Mouse (Mus musculus) midbrain, embryonic 14.5 days (tissue): ENCODE results near the gene Slc16a12. TPM values are rescaled to one million over a fixed set of nuclear protein-coding genes. Genes with fewer than 3 reads are reported as not detected.

ENCODE experiments used
- ATAC-seq: fragments of 200-750 bp; cut with Nextera tagmentation; 2 replicates; pipeline ENCODE4 v1.8.0; 2017; ENCODE audit warnings: moderate number of reproducible peaks, moderate library complexity; ENCODE audit not compliant: low FRiP score, low TSS enrichment
- DNase-seq: peaks from one replicate; pipeline ENCODE4 v3.0.0-alpha.2; 2015
- H3K27ac ChIP-seq: fragments of 300-500 bp; sonication (generic); replicated peaks from 2 replicates; pipeline ENCODE4 v1.5.1; 2014; ENCODE audit warnings: mild to moderate bottlenecking, low read depth, low read length, moderate library complexity
- H3K27me3 ChIP-seq: fragments of 300-500 bp; sonication (generic); 2 replicates; pipeline ENCODE4 v1.6.1; 2014; ENCODE audit warnings: low read length, control low read depth, mixed read lengths; ENCODE audit not compliant: control insufficient read depth, insufficient read depth
- H3K36me3 ChIP-seq: fragments of 300-500 bp; sonication (generic); 2 replicates; pipeline ENCODE4 v1.6.1; 2014; ENCODE audit warnings: low read length, control low read depth; ENCODE audit not compliant: control insufficient read depth, insufficient read depth
- H3K4me1 ChIP-seq: fragments of 300-500 bp; sonication (generic); 2 replicates; pipeline ENCODE4 v1.6.1; 2014; ENCODE audit warnings: mild to moderate bottlenecking, antibody characterized with exemption, low read length, control low read depth; ENCODE audit not compliant: control insufficient read depth, insufficient read depth
- H3K4me2 ChIP-seq: fragments of 300-500 bp; sonication (generic); 2 replicates; pipeline ENCODE4 v1.6.1; 2014; ENCODE audit warnings: mild to moderate bottlenecking, low read length, moderate library complexity
- H3K4me3 ChIP-seq: fragments of 300-500 bp; sonication (generic); replicated peaks from 2 replicates; pipeline ENCODE4 v1.5.1; 2014; ENCODE audit warnings: low read depth, low read length
- H3K9ac ChIP-seq: fragments of 300-500 bp; sonication (generic); replicated peaks from 2 replicates; pipeline ENCODE4 v1.6.1; 2014; ENCODE audit warnings: mild to moderate bottlenecking, low read length, moderate library complexity
- H3K9me3 ChIP-seq: fragments of 300-500 bp; sonication (generic); 2 replicates; pipeline ENCODE4 v1.6.1; 2016; ENCODE audit warnings: low read length, control low read depth, mixed read lengths; ENCODE audit not compliant: control insufficient read depth
- WGBS: fragments of 180-500 bp; shearing (Covaris S2); extraction: QIAGEN DNeasy Blood & Tissue Kit; methylation state at CpG from one replicate; pipeline ENCODE4 v1.1.7; 2014; 5-methylcytosine and 5-hydroxymethylcytosine counted together
- polyA plus RNA-seq: library from polyadenylated mRNA; unstranded; fragments of >200 nt; fragmentation: Nextera tagmentation; extraction: Ambion mirVana; gene quantifications from 2 replicates; pipeline ENCODE4 v1.2.1, GENCODE M21; 2014

Slc16a12 gene
- polyA plus RNA-seq, 1 experiment from 2014 or later, result 4.1 TPM

- Histone ChIP-seq H3K36me3 (no peaks in the 10 kb centered on the region), H3K4me2 (no peak overlapping the region), H3K27ac (no peak overlapping the region), H3K27me3 (no peaks in the 10 kb centered on the region), H3K9me3 (no peaks in the 10 kb centered on the region), H3K4me3 (no peak overlapping the region), H3K9ac (no peak overlapping the region), H3K4me1 (no peaks in the 10 kb centered on the region)
- 72% methylated on average over 1 of the region's 1 CpGs for WGBS
- ATAC-seq (no peak), DNase-seq (peak; percentile 77)
These were observed 62.2 kb downstream of the Slc16a12 start for GRCm38 (mm10) chr19:34684857-34685256.

GRCm38 (mm10) chr19:34678428-34678827 is 68.7 kb downstream of the Slc16a12 start:
- H3K4me2 ChIP-seq, result no peak overlapping the region
- no peak overlapping the region for H3K4me3 ChIP-seq
- H3K9ac ChIP-seq, result no peak overlapping the region
- no peaks in the 10 kb centered on the region for H3K27me3 ChIP-seq
- no peak overlapping the region for H3K27ac ChIP-seq
- 91% methylated on average over 4 of the region's 4 CpGs for WGBS
- ATAC-seq, result no peak
- H3K4me1 ChIP-seq, result no peaks in the 10 kb centered on the region
- no peaks in the 10 kb centered on the region for H3K9me3 ChIP-seq
- DNase-seq, result no peak
- no peaks in the 10 kb centered on the region for H3K36me3 ChIP-seq

GRCm38 (mm10) chr19:34673476-34673875 is 73.6 kb downstream of the Slc16a12 start:
- no peak overlapping the region for H3K4me2 ChIP-seq
- no peak for DNase-seq
- no peak overlapping the region for H3K4me3 ChIP-seq
- ATAC-seq, result no peak
- H3K27me3 ChIP-seq, result no peaks in the 10 kb centered on the region
- no peaks in the 10 kb centered on the region for H3K4me1 ChIP-seq
- 62% methylated on average over 7 of the region's 7 CpGs for WGBS
- no peak overlapping the region for H3K9ac ChIP-seq
- no peaks in the 10 kb centered on the region for H3K9me3 ChIP-seq
- no peak overlapping the region for H3K27ac ChIP-seq
- no peaks in the 10 kb centered on the region for H3K36me3 ChIP-seq

- ATAC-seq (no peak), DNase-seq (peak; percentile 94)
- Histone ChIP-seq H3K27ac (no peak overlapping the region), H3K36me3 (no peaks in the 10 kb centered on the region), H3K9ac (no peak overlapping the region), H3K4me1 (no peaks in the 10 kb centered on the region), H3K27me3 (no peaks in the 10 kb centered on the region), H3K4me2 (no peak overlapping the region), H3K4me3 (no peak overlapping the region), H3K9me3 (no peaks in the 10 kb centered on the region)
- WGBS, result 0% methylated on average over 5 of the region's 5 CpGs
These were observed 81.0 kb downstream of the Slc16a12 start for GRCm38 (mm10) chr19:34666127-34666526.

- Histone ChIP-seq H3K36me3 (no peaks in the 10 kb centered on the region), H3K9me3 (no peaks in the 10 kb centered on the region), H3K9ac (no peak overlapping the region), H3K27ac (no peak overlapping the region), H3K4me3 (no peak overlapping the region), H3K27me3 (no peaks in the 10 kb centered on the region), H3K4me2 (peak overlapping the region; percentile 52), H3K4me1 (no peaks in the 10 kb centered on the region)
- 56% methylated on average over 5 of the region's 5 CpGs for WGBS
- no peak for ATAC-seq
- DNase-seq, result peak; percentile 4
These were observed 84.3 kb downstream of the Slc16a12 start for GRCm38 (mm10) chr19:34662740-34663139.

GRCm38 (mm10) chr19:34662067-34662507 is 85.0 kb downstream of the Slc16a12 start:
- Histone ChIP-seq H3K9me3 (no peaks in the 10 kb centered on the region), H3K9ac (0 out of 2 replicates have a peak overlapping the region, but pooled peaks have one; percentile 14), H3K36me3 (no peaks in the 10 kb centered on the region), H3K4me1 (no peaks in the 10 kb centered on the region), H3K27me3 (no peaks in the 10 kb centered on the region), H3K27ac (no peak overlapping the region), H3K4me3 (peak overlapping the region; percentile 33), H3K4me2 (peak overlapping the region; percentile 52)
- WGBS, result 22% methylated on average over 13 of the region's 13 CpGs
- ATAC-seq (peak; percentile 91), DNase-seq (peak; percentile 88)

GRCm38 (mm10) chr19:34656511-34657298 is 90.4 kb downstream of the Slc16a12 start:
- H3K36me3 ChIP-seq, result no peaks in the 10 kb centered on the region
- no peaks in the 10 kb centered on the region for H3K9me3 ChIP-seq
- no peak overlapping the region for H3K4me3 ChIP-seq
- ATAC-seq (no peak), DNase-seq (no peak)
- H3K27me3 ChIP-seq, result no peaks in the 10 kb centered on the region
- no peaks in the 10 kb centered on the region for H3K4me1 ChIP-seq
- no peak overlapping the region for H3K4me2 ChIP-seq
- no peak overlapping the region for H3K27ac ChIP-seq
- 28% methylated on average over 2 of the region's 2 CpGs for WGBS
- H3K9ac ChIP-seq, result no peak overlapping the region

- Histone ChIP-seq H3K27me3 (no peaks in the 10 kb centered on the region), H3K36me3 (no peaks in the 10 kb centered on the region), H3K4me2 (no peak overlapping the region), H3K27ac (no peak overlapping the region), H3K4me3 (no peak overlapping the region), H3K9ac (no peak overlapping the region), H3K9me3 (no peaks in the 10 kb centered on the region), H3K4me1 (no peaks in the 10 kb centered on the region)
- no peak for DNase-seq
- WGBS, result 90% methylated on average over 10 of the region's 10 CpGs
- no peak for ATAC-seq
These were observed 91.8 kb downstream of the Slc16a12 start for GRCm38 (mm10) chr19:34655227-34655805.

- no peak overlapping the region for H3K27ac ChIP-seq
- no peak for ATAC-seq
- no peak for DNase-seq
- H3K4me2 ChIP-seq, result no peak overlapping the region
- H3K27me3 ChIP-seq, result no peaks in the 10 kb centered on the region
- H3K9ac ChIP-seq, result no peak overlapping the region
- H3K4me1 ChIP-seq, result no peaks in the 10 kb centered on the region
- no peak overlapping the region for H3K4me3 ChIP-seq
- no peaks in the 10 kb centered on the region for H3K9me3 ChIP-seq
- 90% methylated on average over 6 of the region's 6 CpGs for WGBS
- H3K36me3 ChIP-seq, result no peaks in the 10 kb centered on the region
These were observed 96.1 kb downstream of the Slc16a12 start for GRCm38 (mm10) chr19:34650997-34651396.
